ENCODE assay signal across 31 mouse cellular contexts in the genomic region with DNA sequence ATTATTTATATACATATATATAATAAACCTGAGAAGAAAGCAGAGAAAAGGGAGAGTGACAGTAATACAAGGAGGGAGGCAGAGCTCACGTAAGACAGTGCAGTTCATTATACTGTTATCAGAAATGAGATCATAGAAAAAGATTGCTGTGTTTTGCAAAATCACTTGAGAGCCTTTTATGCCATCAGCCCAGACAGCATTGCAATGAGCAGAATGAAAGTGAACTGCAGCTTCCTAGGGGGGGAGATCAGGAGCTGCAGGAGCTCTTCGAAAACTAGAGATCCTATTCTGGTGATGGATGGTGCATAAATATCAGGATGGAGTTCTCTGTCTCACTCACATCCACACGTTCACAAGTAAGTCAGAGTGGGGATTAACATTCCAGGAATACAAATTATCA.
DNase-seq lines count a peak whose midpoint lies in the region; ATAC-seq and TF ChIP-seq lines count a peak whose summit lies in the region.
"Had no signal": no experiment of that assay in that cellular context is flagged by ENCODE, and none has a peak within 500 bp of the region (broad histone marks: within the 10 kb centered on the region; RNA-seq: fewer than 3 reads in every experiment).

No protein-coding gene starts in this region.

- no peaks in the 10 kb centered on the region; the same call in 1 of the 2 replicates for H3K4me1 ChIP-seq in forebrain, embryonic 12.5 days
- no peaks in the 10 kb centered on the region for H3K4me1 ChIP-seq in forebrain, embryonic 11.5 days (replicated peaks; ENCODE audit: control insufficient read depth, insufficient read depth, low read length)
- 0 out of 2 replicates have a peak, but pooled peaks cover 2% of the 10 kb centered on the region for H3K4me1 ChIP-seq in midbrain, embryonic 13.5 days (replicated peaks)
- H3K4me1 ChIP-seq in midbrain, embryonic 10.5 days, result no peaks in the 10 kb centered on the region
- no peaks in the 10 kb centered on the region for H3K4me1 ChIP-seq in forebrain, embryonic 15.5 days
- no peaks in the 10 kb centered on the region for H3K4me1 ChIP-seq in midbrain, postnatal 0 days (ENCODE audit: insufficient read depth, low read length)
- H3K4me1 ChIP-seq: embryonic facial prominence, embryonic 12.5 days; heart, embryonic 13.5 days; limb, embryonic 10.5 days; limb, embryonic 15.5 days; neural tube, embryonic 15.5 days had no signal

- no peak overlapping the region for H3K9ac ChIP-seq in forebrain, embryonic 12.5 days
- no peak overlapping the region for H3K9ac ChIP-seq in forebrain, embryonic 11.5 days (ENCODE audit: low read length)
- H3K9ac ChIP-seq in midbrain, embryonic 13.5 days (replicated peaks), result no peak overlapping the region
- no peak overlapping the region for H3K9ac ChIP-seq in forebrain, embryonic 15.5 days (replicated peaks)
- H3K9ac ChIP-seq in midbrain, postnatal 0 days (replicated peaks; ENCODE audit: low read length, poor library complexity, severe bottlenecking), result no peak overlapping the region
- H3K9ac ChIP-seq: embryonic facial prominence, embryonic 12.5 days; heart, embryonic 13.5 days; limb, embryonic 15.5 days; liver, embryonic 14.5 days; neural tube, embryonic 15.5 days had no signal

- TF ChIP-seq CTCF in midbrain, postnatal 0 days (IDR thresholded peaks at IDR 0.05), result no peak

- no peaks in the 10 kb centered on the region for H3K9me3 ChIP-seq in forebrain, embryonic 12.5 days
- no peaks in the 10 kb centered on the region for H3K9me3 ChIP-seq in forebrain, embryonic 11.5 days (ENCODE audit: control insufficient read depth, low read length)
- H3K9me3 ChIP-seq in midbrain, embryonic 13.5 days, result no peaks in the 10 kb centered on the region
- no peaks in the 10 kb centered on the region for H3K9me3 ChIP-seq in midbrain, embryonic 10.5 days (replicated peaks)
- H3K9me3 ChIP-seq in forebrain, embryonic 15.5 days, result no peaks in the 10 kb centered on the region
- H3K9me3 ChIP-seq in midbrain, postnatal 0 days (ENCODE audit: low read length), result no peaks in the 10 kb centered on the region
- H3K9me3 ChIP-seq: embryonic facial prominence, embryonic 12.5 days; heart, embryonic 13.5 days; limb, embryonic 10.5 days; limb, embryonic 15.5 days; neural tube, embryonic 15.5 days had no signal

- no peaks in the 10 kb centered on the region for H3K27me3 ChIP-seq in forebrain, embryonic 12.5 days
- H3K27me3 ChIP-seq in forebrain, embryonic 11.5 days (ENCODE audit: control insufficient read depth, insufficient read depth, low read length), result no peaks in the 10 kb centered on the region
- H3K27me3 ChIP-seq in midbrain, embryonic 13.5 days, result no peaks in the 10 kb centered on the region
- no peaks in the 10 kb centered on the region for H3K27me3 ChIP-seq in midbrain, embryonic 10.5 days (ENCODE audit: low read depth, poor library complexity, severe bottlenecking)
- no peaks in the 10 kb centered on the region for H3K27me3 ChIP-seq in forebrain, embryonic 15.5 days
- no peaks in the 10 kb centered on the region for H3K27me3 ChIP-seq in midbrain, postnatal 0 days (ENCODE audit: insufficient read depth, low read length)
- H3K27me3 ChIP-seq: embryonic facial prominence, embryonic 12.5 days; heart, embryonic 13.5 days; limb, embryonic 15.5 days; neural tube, embryonic 15.5 days had no signal

- ATAC-seq in forebrain, embryonic 12.5 days (ENCODE audit: low FRiP score), result peak; percentile 27; the same call in 1 of the 2 replicates
- ATAC-seq in forebrain, embryonic 11.5 days (replicated peaks; ENCODE audit: low FRiP score), result no peak
- 0 out of 2 replicates have a peak, but pooled peaks have one; percentile 17 for ATAC-seq in midbrain, embryonic 13.5 days
- peak; percentile 51; the same call in 1 of the 2 replicates for ATAC-seq in forebrain, embryonic 15.5 days (replicated peaks)
- no peak for ATAC-seq in midbrain, postnatal 0 days (ENCODE audit: low FRiP score)
- no peak for ATAC-seq in CD4-positive, CD25-positive, alpha-beta regulatory T cell, adult 4 months
- ATAC-seq: inflammation-experienced regulatory T-cells, adult 6 months had no signal

- H3K36me3 ChIP-seq in forebrain, embryonic 12.5 days (replicated peaks), result no peaks in the 10 kb centered on the region
- no peaks in the 10 kb centered on the region for H3K36me3 ChIP-seq in forebrain, embryonic 11.5 days (ENCODE audit: control insufficient read depth, insufficient read depth, low read length)
- H3K36me3 ChIP-seq in midbrain, embryonic 13.5 days, result no peaks in the 10 kb centered on the region
- H3K36me3 ChIP-seq in midbrain, embryonic 10.5 days, result no peaks in the 10 kb centered on the region
- no peaks in the 10 kb centered on the region for H3K36me3 ChIP-seq in forebrain, embryonic 15.5 days
- no peaks in the 10 kb centered on the region for H3K36me3 ChIP-seq in midbrain, postnatal 0 days (ENCODE audit: insufficient read depth, low read length)
- H3K36me3 ChIP-seq: embryonic facial prominence, embryonic 12.5 days; heart, embryonic 13.5 days; limb, embryonic 10.5 days; limb, embryonic 15.5 days; neural tube, embryonic 15.5 days had no signal

- 54% methylated on average over 3 of the region's 3 CpGs for WGBS in forebrain, embryonic 12.5 days
- WGBS in forebrain, embryonic 11.5 days, result 78% methylated on average over 3 of the region's 3 CpGs
- 52% methylated on average over 3 of the region's 3 CpGs for WGBS in midbrain, embryonic 13.5 days
- WGBS in midbrain, embryonic 10.5 days, result 82% methylated on average over 3 of the region's 3 CpGs
- WGBS in forebrain, embryonic 15.5 days, result 49% methylated on average over 3 of the region's 3 CpGs
- WGBS in midbrain, postnatal 0 days, result 30% methylated on average over 3 of the region's 3 CpGs

- H3K27ac ChIP-seq in forebrain, embryonic 12.5 days, result no peak overlapping the region
- H3K27ac ChIP-seq in forebrain, embryonic 11.5 days (ENCODE audit: low read depth, low read length), result no peak overlapping the region
- no peak overlapping the region for H3K27ac ChIP-seq in midbrain, embryonic 13.5 days
- H3K27ac ChIP-seq in midbrain, embryonic 10.5 days (replicated peaks), result no peak overlapping the region
- no peak overlapping the region for H3K27ac ChIP-seq in forebrain, embryonic 15.5 days (replicated peaks)
- H3K27ac ChIP-seq in midbrain, postnatal 0 days (ENCODE audit: low read depth, low read length), result no peak overlapping the region
- H3K27ac ChIP-seq: embryonic facial prominence, embryonic 12.5 days; heart, embryonic 13.5 days; kidney, postnatal 0 days; limb, embryonic 10.5 days; limb, embryonic 15.5 days; liver, embryonic 14.5 days; macrophage; neural tube, embryonic 15.5 days had no signal

- no peak for DNase-seq in forebrain, embryonic 11.5 days (ENCODE audit: low spot score)
- no peak for DNase-seq in midbrain, embryonic 10.5 days (ENCODE audit: low spot score)
- DNase-seq in midbrain, postnatal 0 days (ENCODE audit: low spot score), result peak; percentile 9
- DNase-seq in MN1 (ENCODE audit: low spot score), result no peak
- DNase-seq: adrenal gland, adult 2 months; adrenal gland, postnatal 36 days; cerebellum, adult 11 months; cerebellum, adult 9-10 months; cerebellum, postnatal 36 days; embryo, embryonic 11 days; heart, postnatal 10 days; kidney, adult 18-20 months; kidney, postnatal 4 days; layer of hippocampus, postnatal 36 days; lung, adult 2 months; lung, postnatal 10 days; retina, postnatal 1 day; right cerebral cortex, postnatal 14 days had no signal

- no peak overlapping the region for H3K4me2 ChIP-seq in forebrain, embryonic 12.5 days
- H3K4me2 ChIP-seq in forebrain, embryonic 11.5 days (ENCODE audit: low read depth, low read length, severe bottlenecking), result no peak overlapping the region
- no peak overlapping the region for H3K4me2 ChIP-seq in midbrain, embryonic 13.5 days (replicated peaks)
- H3K4me2 ChIP-seq in forebrain, embryonic 15.5 days (replicated peaks), result no peak overlapping the region
- H3K4me2 ChIP-seq in midbrain, postnatal 0 days (ENCODE audit: low read depth, low read length, poor library complexity, severe bottlenecking), result no peak overlapping the region
- H3K4me2 ChIP-seq: embryonic facial prominence, embryonic 12.5 days; heart, embryonic 13.5 days; limb, embryonic 15.5 days; neural tube, embryonic 15.5 days had no signal

- no peak overlapping the region for H3K4me3 ChIP-seq in forebrain, embryonic 12.5 days (replicated peaks)
- H3K4me3 ChIP-seq in forebrain, embryonic 11.5 days (ENCODE audit: low read depth, low read length), result no peak overlapping the region
- H3K4me3 ChIP-seq in midbrain, embryonic 13.5 days (replicated peaks), result no peak overlapping the region
- H3K4me3 ChIP-seq in midbrain, embryonic 10.5 days, result no peak overlapping the region
- no peak overlapping the region for H3K4me3 ChIP-seq in forebrain, embryonic 15.5 days
- H3K4me3 ChIP-seq in midbrain, postnatal 0 days (ENCODE audit: low read depth, low read length), result no peak overlapping the region
- H3K4me3 ChIP-seq: embryonic facial prominence, embryonic 12.5 days; heart, embryonic 13.5 days; limb, embryonic 10.5 days; limb, embryonic 15.5 days; neural tube, embryonic 15.5 days had no signal

Comparison
In these comparisons a context has a peak if more than half of its experiments do, and no peak if none do; other contexts are left out.
1. ATAC-seq: peak in forebrain, embryonic 12.5 days (single experiment), midbrain, embryonic 13.5 days (single experiment) and forebrain, embryonic 15.5 days (single experiment); none in forebrain, embryonic 11.5 days (single experiment), midbrain, postnatal 0 days (single experiment) and CD4-positive, CD25-positive, alpha-beta regulatory T cell, adult 4 months (single experiment).